Mouse (Mus musculus): Measurements from ENCODE around the gene Cela3a. TPM values are rescaled to one million over a fixed set of nuclear protein-coding genes. Genes with fewer than 3 reads are reported as not detected.

Cela3a gene
- polyA plus RNA-seq, 1 experiment = not detected

GRCm38 (mm10) chr4:137436979-137437669 lies 27.5 kb upstream of the Cela3a start:
- TF ChIP-seq GATA1 (IDR thresholded peaks at IDR 0.05; ENCODE audit: low read length) = no peak

GRCm38 (mm10) chr4:137430502-137430901 lies 20.9 kb upstream of the Cela3a start, which contains the start of gene Cela3b:
Gene Cela3b (minus strand): TSS chr4:137430540.
- no peak for TF ChIP-seq GATA1 (IDR thresholded peaks at IDR 0.05; ENCODE audit: low read length)

DNA sequence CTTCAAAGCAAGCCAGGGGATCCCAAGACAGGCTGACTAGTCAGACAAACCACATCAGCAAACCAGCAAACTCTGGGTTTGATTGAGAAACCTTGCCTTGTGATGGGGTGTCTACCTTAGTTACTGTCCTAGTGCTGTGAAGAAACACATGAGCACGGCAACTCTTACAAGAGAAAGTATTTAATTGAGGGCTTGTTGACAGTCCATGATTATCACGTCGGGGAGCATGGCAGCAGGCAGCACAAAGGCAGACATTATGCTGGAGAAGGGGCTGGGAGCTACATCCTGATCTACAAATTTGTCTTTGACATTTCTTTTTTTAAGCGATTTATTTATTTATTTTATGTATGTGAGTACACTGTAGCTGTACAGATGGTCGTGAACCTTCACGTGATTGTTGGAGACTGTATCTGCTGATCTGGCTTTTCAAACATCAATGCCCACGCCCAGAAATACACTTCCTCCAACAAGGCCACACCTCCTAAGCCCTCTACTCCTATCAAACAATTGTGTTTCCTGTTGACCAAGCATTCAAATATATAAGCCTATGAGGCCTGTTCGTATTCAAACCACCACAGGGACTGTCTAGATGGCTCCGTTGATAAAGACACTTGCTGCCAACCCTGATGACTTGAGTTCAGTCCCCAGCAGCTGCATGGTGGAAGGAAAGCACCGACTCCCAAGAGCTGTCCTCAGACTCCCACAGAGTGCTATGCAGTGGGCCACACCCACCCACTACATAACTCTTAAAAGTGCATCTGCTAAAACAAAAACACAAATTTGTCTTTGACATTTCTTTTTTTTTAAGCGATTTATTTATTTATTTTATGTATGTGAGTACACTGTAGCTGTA lies 8.3 kb upstream of the Cela3a start:
- TF ChIP-seq GATA1 (IDR thresholded peaks at IDR 0.05; ENCODE audit: low read length) = no peak

- TF ChIP-seq GATA1 (IDR thresholded peaks at IDR 0.05; ENCODE audit: low read length) = no peak
Measured at GRCm38 (mm10) chr4:137414936-137415335, 5.3 kb upstream of the Cela3a start.

DNA sequence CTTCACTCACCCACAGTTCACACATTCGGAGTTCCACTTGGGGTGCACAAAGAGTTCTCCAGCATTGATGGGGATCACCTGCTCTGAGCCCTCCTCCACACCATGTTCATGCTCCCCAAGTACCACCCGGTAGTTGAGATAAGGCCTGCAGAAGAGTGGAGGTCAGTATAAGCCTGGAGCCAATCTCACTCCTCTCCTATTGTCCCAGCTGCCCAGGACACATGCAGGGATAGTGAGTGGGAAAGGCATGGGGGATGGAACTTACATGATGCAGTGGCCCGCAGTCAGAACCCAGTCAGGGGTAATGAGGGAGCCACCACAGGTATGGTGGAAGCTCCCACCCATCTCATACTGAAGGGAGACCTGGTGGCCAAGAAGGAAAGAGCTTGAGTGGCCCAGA lies 4.0 kb downstream of the Cela3a start:
- no peak for TF ChIP-seq GATA1 (IDR thresholded peaks at IDR 0.05; ENCODE audit: low read length)

DNA sequence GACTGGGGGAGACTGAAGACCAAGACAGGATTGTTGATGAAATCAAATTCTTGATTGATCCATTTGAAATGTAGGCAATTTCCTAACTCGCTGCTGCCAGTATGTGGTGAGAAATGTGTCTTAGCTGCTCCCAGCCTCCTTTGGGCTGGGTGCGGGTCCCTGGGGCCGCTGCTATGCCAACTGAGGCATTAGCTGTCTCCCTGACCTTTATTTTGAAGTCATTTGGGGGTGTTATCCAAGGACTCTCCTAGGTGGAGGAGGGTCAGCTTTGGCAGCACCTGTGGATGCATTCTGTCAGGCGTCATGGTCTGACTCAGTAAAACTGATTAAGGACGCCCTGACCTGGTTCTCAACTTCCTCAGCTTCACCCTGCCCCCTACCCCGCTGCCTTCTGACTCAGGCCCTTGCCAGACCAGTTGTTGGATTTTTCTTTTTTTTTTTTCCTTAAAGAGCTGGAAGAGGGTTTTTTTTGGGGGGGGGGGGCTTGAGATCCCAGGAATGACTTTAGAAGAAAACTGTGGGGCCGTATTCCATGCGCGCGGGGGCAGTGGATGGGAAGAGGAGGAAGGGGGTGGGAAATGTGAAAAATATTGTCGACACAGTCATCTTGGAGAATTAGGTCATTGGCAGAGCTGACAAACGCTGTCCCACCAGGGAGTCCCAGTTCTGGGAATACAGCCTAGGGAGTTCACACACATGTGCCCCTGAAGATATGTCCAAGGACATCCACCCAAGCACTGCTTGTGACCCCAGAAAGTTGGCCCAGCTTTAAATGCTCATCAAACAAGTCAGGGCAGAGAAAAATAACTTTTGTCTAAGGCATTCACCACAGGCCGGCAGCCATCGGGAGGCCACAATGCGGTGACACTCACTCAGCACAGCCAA lies 12.7 kb downstream of the Cela3a start:
- no peak for TF ChIP-seq GATA1 (IDR thresholded peaks at IDR 0.05; ENCODE audit: low read length)

GRCm38 (mm10) chr4:137393378-137394135 lies 16.0 kb downstream of the Cela3a start:
- no peak for TF ChIP-seq GATA1 (IDR thresholded peaks at IDR 0.05; ENCODE audit: low read length)

DNA sequence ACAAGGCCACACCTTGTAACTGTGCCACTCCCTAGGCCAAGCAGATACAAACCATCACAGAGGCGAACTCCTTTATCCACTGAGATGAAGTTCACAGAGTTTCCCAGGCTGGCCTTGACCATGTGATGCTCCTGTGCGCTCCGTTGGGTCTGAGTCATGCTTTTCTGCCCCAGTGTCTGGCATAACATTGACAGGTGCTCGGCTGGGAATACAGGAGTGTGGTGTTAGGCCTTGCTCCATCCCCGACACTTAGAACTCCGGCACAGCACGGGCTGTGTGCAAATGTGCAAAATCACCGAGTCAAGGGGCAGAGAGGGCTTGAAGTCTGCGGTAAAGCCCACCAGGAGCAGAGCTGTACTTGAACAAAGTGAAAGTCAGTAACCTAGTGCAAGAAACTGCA lies 16.7 kb downstream of the Cela3a start:
- no peak for TF ChIP-seq GATA1 (IDR thresholded peaks at IDR 0.05; ENCODE audit: low read length)

- TF ChIP-seq GATA1 (IDR thresholded peaks at IDR 0.05; ENCODE audit: low read length) = no peak
Measured at GRCm38 (mm10) chr4:137391287-137391686, 18.3 kb downstream of the Cela3a start.

GRCm38 (mm10) chr4:137390196-137390595 lies 19.4 kb downstream of the Cela3a start:
- no peak for TF ChIP-seq GATA1 (IDR thresholded peaks at IDR 0.05; ENCODE audit: low read length)

- TF ChIP-seq GATA1 (IDR thresholded peaks at IDR 0.05; ENCODE audit: low read length) = no peak
Measured at GRCm38 (mm10) chr4:137388983-137389382, 20.6 kb downstream of the Cela3a start.

- TF ChIP-seq GATA1 (IDR thresholded peaks at IDR 0.05; ENCODE audit: low read length) = no peak
Measured at GRCm38 (mm10) chr4:137388059-137388794, 21.4 kb downstream of the Cela3a start.

DNA sequence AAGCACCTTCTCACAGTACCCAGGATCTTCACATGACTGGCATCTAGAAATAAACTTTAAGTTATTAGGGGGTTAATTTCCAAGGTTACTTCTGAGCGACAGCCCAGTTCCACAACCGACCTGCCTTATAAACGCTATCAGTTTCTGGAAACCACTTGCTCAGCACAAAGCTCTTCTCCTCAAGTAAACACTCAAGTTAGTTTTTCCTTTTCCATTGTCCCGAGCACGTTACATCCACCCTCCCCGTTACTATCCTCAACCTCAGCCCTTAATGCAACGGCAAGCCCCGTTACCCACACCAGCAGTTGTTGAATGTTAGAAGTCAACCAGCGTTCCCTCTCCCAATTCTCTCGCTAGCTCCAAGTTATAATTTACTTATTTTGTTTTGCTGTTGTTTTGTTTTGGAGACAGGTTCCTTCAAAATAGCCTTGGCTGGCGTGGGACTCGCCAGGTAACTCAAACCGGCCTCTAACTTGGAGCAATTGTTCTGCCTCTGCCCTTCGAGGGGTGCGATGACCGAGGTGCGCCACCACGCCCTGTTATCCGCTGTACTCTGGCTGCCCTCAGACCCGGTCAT lies 22.0 kb downstream of the Cela3a start:
- TF ChIP-seq GATA1 (IDR thresholded peaks at IDR 0.05; ENCODE audit: low read length) = no peak

Measured in G1E-ER4 (cell line).